Mouse (Mus musculus) neural tube, embryonic 15.5 days (tissue): Measurements from ENCODE around the gene Grik4. TPM values are rescaled to one million over a fixed set of nuclear protein-coding genes. Genes with fewer than 3 reads are reported as not detected.
A peak's percentile ranks its signal among the peaks of the same experiment; 100 is the strongest.

Experiments
- ATAC-seq: fragments of 200-750 bp; cut with Nextera tagmentation; 2 replicates; pipeline ENCODE4 v1.8.0; 2017; ENCODE audit warnings: mild to moderate bottlenecking, moderate TSS enrichment, moderate library complexity; ENCODE audit not compliant: low FRiP score
- H3K27ac ChIP-seq: fragments of 300-500 bp; sonication (generic); replicated peaks from 2 replicates; pipeline ENCODE4 v1.5.1; 2015; ENCODE audit warnings: mild to moderate bottlenecking, inconsistent platforms
- H3K27me3 ChIP-seq: fragments of 300-500 bp; sonication (generic); replicated peaks from 2 replicates; pipeline ENCODE4 v1.6.1; 2015; ENCODE audit warnings: inconsistent platforms
- H3K36me3 ChIP-seq: fragments of 300-500 bp; sonication (generic); 2 replicates; pipeline ENCODE4 v1.6.1; 2015; ENCODE audit warnings: inconsistent platforms
- H3K4me1 ChIP-seq: fragments of 300-500 bp; sonication (generic); 2 replicates; pipeline ENCODE4 v1.6.1; 2015; ENCODE audit warnings: inconsistent platforms
- H3K4me2 ChIP-seq: fragments of 300-500 bp; sonication (generic); 2 replicates; pipeline ENCODE4 v1.6.1; 2015; ENCODE audit warnings: inconsistent platforms, mild to moderate bottlenecking, moderate library complexity
- H3K4me3 ChIP-seq: fragments of 300-500 bp; sonication (generic); replicated peaks from 2 replicates; pipeline ENCODE4 v1.5.1; 2015; ENCODE audit warnings: mild to moderate bottlenecking, inconsistent platforms
- H3K9ac ChIP-seq: fragments of 300-500 bp; sonication (generic); replicated peaks from 2 replicates; pipeline ENCODE4 v1.6.1; 2015; ENCODE audit warnings: mild to moderate bottlenecking, inconsistent platforms
- H3K9me3 ChIP-seq: fragments of 300-500 bp; sonication (generic); replicated peaks from 2 replicates; pipeline ENCODE4 v1.6.1; 2016; ENCODE audit warnings: inconsistent platforms
- WGBS: fragments of 180-500 bp; shearing (Covaris S2); methylation state at CpG from one replicate; pipeline ENCODE4 v1.1.7; 2015; ENCODE audit warnings: mixed read lengths; 5-methylcytosine and 5-hydroxymethylcytosine counted together
- polyA plus RNA-seq: library from polyadenylated mRNA; unstranded; fragments of >200 nt; fragmentation: Nextera tagmentation; extraction: Ambion mirVana; gene quantifications from 2 replicates; pipeline ENCODE4 v1.2.1, GENCODE M21; 2015

The Grik4 gene
- polyA plus RNA-seq, 1 experiment from 2014 or later: 12.3 TPM

GRCm38 (mm10) chr9:42776804-42777203 is 167.5 kb downstream of the Grik4 start:
- no peak overlapping the region for H3K27ac ChIP-seq
- no peak overlapping the region for H3K4me3 ChIP-seq
- 0 out of 2 replicates have a peak, but pooled peaks cover 2% of the 10 kb centered on the region for H3K27me3 ChIP-seq
- no peaks in the 10 kb centered on the region for H3K36me3 ChIP-seq
- H3K9me3 ChIP-seq: no peaks in the 10 kb centered on the region
- no peak overlapping the region for H3K9ac ChIP-seq
- WGBS: 58% methylated on average over 9 of the region's 9 CpGs
- no peak overlapping the region for H3K4me2 ChIP-seq
- H3K4me1 ChIP-seq: peaks cover 29% of the 10 kb centered on the region
- ATAC-seq: no peak

GRCm38 (mm10) chr9:42764823-42765560 is 179.3 kb downstream of the Grik4 start:
- Histone ChIP-seq H3K4me2 (no peak overlapping the region), H3K27ac (0 out of 2 replicates have a peak overlapping the region, but pooled peaks have one; percentile 9)
- ATAC-seq: no peak

GRCm38 (mm10) chr9:42758682-42759205 is 185.5 kb downstream of the Grik4 start:
- Histone ChIP-seq H3K9ac (no peak overlapping the region), H3K4me2 (no peak overlapping the region), H3K4me3 (no peak overlapping the region), H3K9me3 (no peaks in the 10 kb centered on the region), H3K36me3 (no peaks in the 10 kb centered on the region), H3K27me3 (no peaks in the 10 kb centered on the region; the same call in 1 of the 2 replicates), H3K27ac (no peak overlapping the region), H3K4me1 (peaks cover 25% of the 10 kb centered on the region)
- no peak for ATAC-seq
- WGBS: 62% methylated on average over 5 of the region's 5 CpGs

More at GRCm38 (mm10) chr9:42764823-42765560, 179.3 kb downstream of the Grik4 start:
- Histone ChIP-seq H3K9me3 (no peaks in the 10 kb centered on the region), H3K9ac (no peak overlapping the region), H3K4me3 (no peak overlapping the region), H3K36me3 (no peaks in the 10 kb centered on the region), H3K27me3 (no peaks in the 10 kb centered on the region; the same call in 1 of the 2 replicates), H3K4me1 (peaks cover 35% of the 10 kb centered on the region)
- 36% methylated on average over 11 of the region's 11 CpGs for WGBS

GRCm38 (mm10) chr9:42757012-42757640 is 187.2 kb downstream of the Grik4 start:
- no peak overlapping the region for H3K4me2 ChIP-seq
- no peak overlapping the region for H3K4me3 ChIP-seq
- no peak for ATAC-seq
- 68% methylated on average over 3 of the region's 3 CpGs for WGBS
- H3K27me3 ChIP-seq: no peaks in the 10 kb centered on the region
- no peaks in the 10 kb centered on the region for H3K9me3 ChIP-seq
- no peak overlapping the region for H3K27ac ChIP-seq
- H3K4me1 ChIP-seq: peaks cover 15% of the 10 kb centered on the region
- no peaks in the 10 kb centered on the region for H3K36me3 ChIP-seq
- H3K9ac ChIP-seq: no peak overlapping the region

GRCm38 (mm10) chr9:42754699-42755098 is 189.6 kb downstream of the Grik4 start:
- no peak overlapping the region for H3K4me2 ChIP-seq
- 20% methylated on average over 8 of the region's 8 CpGs for WGBS
- H3K9ac ChIP-seq: no peak overlapping the region
- H3K9me3 ChIP-seq: no peaks in the 10 kb centered on the region
- H3K27me3 ChIP-seq: no peaks in the 10 kb centered on the region
- 0 out of 2 replicates have a peak overlapping the region, but pooled peaks have one; percentile 2 for H3K27ac ChIP-seq
- no peaks in the 10 kb centered on the region for H3K36me3 ChIP-seq
- H3K4me1 ChIP-seq: peaks cover 10% of the 10 kb centered on the region
- ATAC-seq: peak; percentile 52; the same call in 1 of the 2 replicates
- H3K4me3 ChIP-seq: no peak overlapping the region

GRCm38 (mm10) chr9:42751160-42751559 is 193.1 kb downstream of the Grik4 start:
- Histone ChIP-seq H3K9ac (no peak overlapping the region), H3K36me3 (no peaks in the 10 kb centered on the region), H3K4me1 (peaks cover 13% of the 10 kb centered on the region), H3K4me3 (no peak overlapping the region), H3K27me3 (no peaks in the 10 kb centered on the region), H3K9me3 (no peaks in the 10 kb centered on the region), H3K27ac (no peak overlapping the region), H3K4me2 (no peak overlapping the region)
- no peak for ATAC-seq
- WGBS: 78% methylated on average over 2 of the region's 2 CpGs

- H3K4me1 ChIP-seq: peaks cover 13% of the 10 kb centered on the region
- 60% methylated on average over 3 of the region's 3 CpGs for WGBS
- no peak overlapping the region for H3K4me2 ChIP-seq
- no peaks in the 10 kb centered on the region for H3K9me3 ChIP-seq
- H3K9ac ChIP-seq: no peak overlapping the region
- H3K27ac ChIP-seq: no peak overlapping the region
- H3K4me3 ChIP-seq: no peak overlapping the region
- no peak for ATAC-seq
- H3K27me3 ChIP-seq: no peaks in the 10 kb centered on the region
- no peaks in the 10 kb centered on the region for H3K36me3 ChIP-seq
Measured at GRCm38 (mm10) chr9:42750176-42750575, 194.1 kb downstream of the Grik4 start.

- H3K9me3 ChIP-seq: no peaks in the 10 kb centered on the region
- 83% methylated on average over 8 of the region's 8 CpGs for WGBS
- no peaks in the 10 kb centered on the region for H3K27me3 ChIP-seq
- no peak overlapping the region for H3K4me3 ChIP-seq
- 0 out of 2 replicates have a peak, but pooled peaks cover 3% of the 10 kb centered on the region for H3K4me1 ChIP-seq
- ATAC-seq: no peak
- H3K36me3 ChIP-seq: no peaks in the 10 kb centered on the region
- H3K4me2 ChIP-seq: no peak overlapping the region
- no peak overlapping the region for H3K9ac ChIP-seq
- H3K27ac ChIP-seq: no peak overlapping the region
Measured at GRCm38 (mm10) chr9:42745982-42746381, 198.3 kb downstream of the Grik4 start.

- Histone ChIP-seq H3K9me3 (no peaks in the 10 kb centered on the region), H3K4me3 (no peak overlapping the region), H3K27ac (no peak overlapping the region), H3K4me2 (no peak overlapping the region), H3K27me3 (no peaks in the 10 kb centered on the region), H3K9ac (no peak overlapping the region), H3K36me3 (no peaks in the 10 kb centered on the region), H3K4me1 (peaks cover 7% of the 10 kb centered on the region; the same call in 1 of the 2 replicates)
- 73% methylated on average over 5 of the region's 5 CpGs for WGBS
- no peak for ATAC-seq
Measured at GRCm38 (mm10) chr9:42742385-42742784, 201.9 kb downstream of the Grik4 start.

- Histone ChIP-seq H3K4me1 (peaks cover 28% of the 10 kb centered on the region), H3K4me3 (no peak overlapping the region), H3K36me3 (no peaks in the 10 kb centered on the region), H3K27ac (peak overlapping the region; percentile 41; the same call in 1 of the 2 replicates), H3K27me3 (no peaks in the 10 kb centered on the region), H3K9me3 (no peaks in the 10 kb centered on the region), H3K9ac (no peak overlapping the region), H3K4me2 (no peak overlapping the region)
- 0 out of 2 replicates have a peak, but pooled peaks have one; percentile 19 for ATAC-seq
- 49% methylated on average over 7 of the region's 7 CpGs for WGBS
Measured at GRCm38 (mm10) chr9:42736697-42737335, 207.5 kb downstream of the Grik4 start.

GRCm38 (mm10) chr9:42735086-42735485 is 209.2 kb downstream of the Grik4 start:
- H3K4me2 ChIP-seq: no peak overlapping the region
- H3K4me3 ChIP-seq: no peak overlapping the region
- no peak for ATAC-seq
- H3K9me3 ChIP-seq: no peaks in the 10 kb centered on the region
- no peaks in the 10 kb centered on the region for H3K27me3 ChIP-seq
- H3K27ac ChIP-seq: no peak overlapping the region; the same call in 1 of the 2 replicates
- peaks cover 39% of the 10 kb centered on the region for H3K4me1 ChIP-seq
- 70% methylated on average over 5 of the region's 5 CpGs for WGBS
- no peaks in the 10 kb centered on the region for H3K36me3 ChIP-seq
- no peak overlapping the region for H3K9ac ChIP-seq
